Mouse (Mus musculus) lung, adult 2 months (tissue): Measurements from ENCODE around the gene Cd83.

Source experiments
- CTCF ChIP-seq: fragments of 200-500 bp; IDR thresholded peaks from 2 replicates; pipeline ENCODE4 v1.5.1; 2011; ENCODE audit warnings: mild to moderate bottlenecking, low read length, control low read depth; ENCODE audit not compliant: insufficient read depth
- POLR2A ChIP-seq: fragments of 200-500 bp; IDR thresholded peaks from 2 replicates; pipeline ENCODE4 v1.6.1; 2011; ENCODE audit warnings: low read depth, mild to moderate bottlenecking, control low read depth, low read length, borderline replicate concordance; ENCODE audit errors: extremely low read depth

DNA sequence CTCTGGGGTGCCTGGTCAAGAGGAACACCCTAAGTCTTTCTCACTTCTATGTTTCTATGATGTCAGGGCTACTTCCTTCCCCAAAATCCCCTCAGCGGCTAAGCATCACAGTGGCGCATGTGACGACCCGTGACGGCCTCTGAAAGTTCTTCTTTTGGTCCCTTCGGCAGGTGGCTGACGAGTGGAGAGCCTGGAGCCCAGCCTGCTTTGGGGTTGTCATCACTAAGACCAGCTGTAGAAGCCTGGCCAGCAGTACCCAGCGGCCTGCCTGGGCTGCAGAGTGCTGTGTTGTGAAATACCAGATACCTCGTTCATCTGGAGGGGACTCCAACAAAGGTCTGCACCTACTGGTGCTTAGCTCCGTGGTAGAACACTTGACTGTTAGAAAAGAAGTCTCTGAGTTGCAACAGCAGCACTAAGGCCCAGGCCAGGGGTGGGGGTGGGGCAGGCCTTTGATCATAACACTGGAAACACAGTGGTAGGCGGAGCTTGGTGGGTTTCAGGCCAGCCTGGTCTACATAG lies 19.2 kb upstream of the Cd83 start:
- TF ChIP-seq CTCF (no peak), POLR2A (no peak)
